Mouse (Mus musculus) adrenal gland, postnatal 4 days (tissue): Measurements from ENCODE around the gene Ephb4. TPM values are rescaled to one million over a fixed set of nuclear protein-coding genes. Genes with fewer than 3 reads are reported as not detected.

Source experiments
- DNase-seq, 2 experiments: peaks; one replicate each; pipeline ENCODE4 v3.0.0; 2021 to 2022; ENCODE audit warnings: low spot score in 2 of 2, mixed read lengths in 2 of 2
- total RNA-seq, 2 experiments: library from RNA; stranded (reverse); gene quantifications; 2 replicates each; pipeline ENCODE4 v1.2.3; 2021

Ephb4 gene
- total RNA-seq, 2 experiments from 2014 or later: 88.1 to 89.4 TPM

DNA sequence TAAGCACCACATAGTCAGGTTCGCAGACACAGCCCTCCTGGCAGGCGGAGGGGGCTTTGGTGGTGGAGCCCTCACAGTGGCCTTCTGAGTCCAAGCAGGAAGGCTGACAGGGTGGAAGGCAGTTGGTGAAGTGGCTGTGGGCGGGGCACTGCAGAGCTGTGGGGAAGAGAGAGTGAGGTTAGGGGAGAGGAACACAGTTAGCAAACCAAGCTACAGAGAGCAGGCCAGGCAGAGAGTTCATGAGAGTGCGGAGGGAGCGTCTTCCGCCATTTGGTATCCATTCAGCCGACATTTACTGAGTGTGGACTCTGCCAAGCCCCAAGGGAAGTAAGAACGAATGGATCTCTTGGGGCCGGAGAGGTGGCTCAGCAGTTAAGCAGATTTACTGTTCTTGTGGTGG is 69.2 kb downstream of the Ephb4 start:
- DNase-seq: no peak

GRCm38 (mm10) chr5:137419841-137420240 is 69.9 kb downstream of the Ephb4 start:
- DNase-seq: no peak

DNA sequence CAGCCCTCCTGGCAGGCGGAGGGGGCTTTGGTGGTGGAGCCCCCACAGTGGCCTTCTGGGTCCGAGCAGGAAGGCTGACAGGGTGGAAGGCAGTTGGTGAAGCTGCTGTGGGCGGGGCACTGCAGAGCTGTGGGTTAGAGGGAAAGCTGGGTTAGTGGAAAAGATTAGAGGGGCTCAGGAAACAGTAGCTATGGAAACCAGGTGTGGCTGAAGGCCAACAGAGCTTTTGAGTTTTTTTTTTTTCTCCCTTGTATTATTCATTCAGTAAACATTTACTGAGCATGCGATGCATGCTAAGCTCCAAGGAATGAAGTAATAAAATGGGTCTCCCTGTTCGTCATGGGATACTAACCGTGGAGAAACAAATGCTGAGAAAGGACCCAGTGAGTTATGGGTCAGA is 75.7 kb downstream of the Ephb4 start:
- DNase-seq: no peak

Other genes with a start within 250 kb of the Ephb4 start
- 10 to 100 TPM; 36.2 to 46.0 TPM for gene Trim56, start 233.9 kb upstream of the Ephb4 start, total RNA-seq
- gene Muc3, start 200.8 kb upstream of the Ephb4 start, total RNA-seq: not detected
- gene Muc3a, start 137.7 kb upstream of the Ephb4 start, total RNA-seq: under 1 TPM; 0.31 to 0.67 TPM
- 10 to 100 TPM; 12.5 to 20.2 TPM for gene Ache, start 62.6 kb upstream of the Ephb4 start, total RNA-seq
- 10 to 100 TPM; 10.6 to 11.0 TPM for gene Ufsp1, start 55.5 kb upstream of the Ephb4 start, total RNA-seq
- 100 to 1,000 TPM; 236 to 269 TPM for gene Srrt, start 42.4 kb upstream of the Ephb4 start, total RNA-seq
- gene Trip6, start 35.7 kb upstream of the Ephb4 start, total RNA-seq: 10 to 100 TPM; 60.0 to 61.2 TPM
- gene Slc12a9, start 16.5 kb upstream of the Ephb4 start, total RNA-seq: 10 to 100 TPM; 16.3 to 19.4 TPM
- gene Zan, start 127.0 kb downstream of the Ephb4 start, total RNA-seq: under 1 TPM; 0.20 to 0.36 TPM
- gene Pop7, start 152.4 kb downstream of the Ephb4 start, total RNA-seq: 10 to 100 TPM; 26.5 to 26.9 TPM
- gene Gigyf1, start 168.4 kb downstream of the Ephb4 start, total RNA-seq: 10 to 100 TPM; 65.1 to 69.2 TPM
- gene Epo, start 183.1 kb downstream of the Ephb4 start, total RNA-seq: not detected
- 100 to 1,000 TPM; 771 to 773 TPM for gene Gnb2, start 183.4 kb downstream of the Ephb4 start, total RNA-seq
- gene Actl6b, start 203.4 kb downstream of the Ephb4 start, total RNA-seq: 1 to 10 TPM; 8.1 TPM
- 10 to 100 TPM in 1 of 2 experiments, 1 to 10 TPM in 1; 2.4 to 25.8 TPM for gene Tfr2, start 219.7 kb downstream of the Ephb4 start, total RNA-seq